Mouse (Mus musculus) bone marrow macrophage, adult 2 months (primary cell): Measurements from ENCODE around the gene Ltbp1.

Experiments
- CTCF ChIP-seq: IDR thresholded peaks from 2 replicates; pipeline ENCODE4 v1.5.1; 2012; ENCODE audit warnings: low read depth, mild to moderate bottlenecking, low read length, moderate library complexity
- POLR2A ChIP-seq: IDR thresholded peaks from 2 replicates; pipeline ENCODE4 v1.6.1; 2012; ENCODE audit warnings: mild to moderate bottlenecking, low read depth, low read length, borderline replicate concordance

- TF ChIP-seq CTCF (no peak), POLR2A (no peak)
Observed at GRCm38 (mm10) chr17:75238655-75239054, 233.3 kb downstream of the Ltbp1 start.
